Mouse (Mus musculus) G1E (cell line): ENCODE data around the gene 1700020A23Rik.

Experiments
- CTCF ChIP-seq: IDR thresholded peaks from 2 replicates; pipeline ENCODE4 v1.5.1; 2012; ENCODE audit warnings: low read depth, low read length, inconsistent platforms, mixed read lengths
- GATA1 ChIP-seq: IDR thresholded peaks from 2 replicates; pipeline ENCODE4 v1.6.1; 2012; ENCODE audit warnings: borderline replicate concordance, low read length, inconsistent platforms, mixed read lengths
- POLR2AphosphoS5 ChIP-seq: IDR thresholded peaks from 2 replicates; pipeline ENCODE4 v1.6.1; 2012; ENCODE audit warnings: low read depth, low read length, inconsistent platforms; ENCODE audit not compliant: insufficient replicate concordance
- TAL1 ChIP-seq: conservative IDR thresholded peaks from 2 replicates; pipeline ENCODE4 v1.6.1; 2012; ENCODE audit warnings: low read depth, low read length, inconsistent platforms, mixed read lengths

GRCm38 (mm10) chr2:130398091-130398490 lies 7.0 kb upstream of the 1700020A23Rik start:
- TF ChIP-seq CTCF: no peak
- TF ChIP-seq TAL1: no peak
- no peak for TF ChIP-seq POLR2AphosphoS5
- TF ChIP-seq GATA1: no peak
